Mouse (Mus musculus): ENCODE measurements around the gene Tex14. TPM values are rescaled to one million over a fixed set of nuclear protein-coding genes. Genes with fewer than 3 reads are reported as not detected.
"Not testable (repeated sequence)": the region's sequence is repeated elsewhere in the genome, so short reads cannot be mapped to it uniquely, and the experiment has no call there.

The Tex14 gene
- total RNA-seq, 2 experiments from 2014 or later, result 0.36 to 0.47 TPM

GRCm38 (mm10) chr11:87444735-87445428 is 40.0 kb downstream of the Tex14 start:
- intact Hi-C loops (cut with DNase I), result no loop called here
- DNase-seq (ENCODE audit: low spot score), result no peak

- intact Hi-C loops (cut with DNase I), result not testable (repeated sequence)
Measured at GRCm38 (mm10) chr11:87445593-87445992, 40.7 kb downstream of the Tex14 start.

GRCm38 (mm10) chr11:87446159-87446558 is 41.3 kb downstream of the Tex14 start:
- intact Hi-C loops (cut with DNase I), result no loop called here
- no peak for DNase-seq (ENCODE audit: low spot score)

More at GRCm38 (mm10) chr11:87445593-87445992, 40.7 kb downstream of the Tex14 start:
- DNase-seq (ENCODE audit: low spot score), result not testable (repeated sequence)

- intact Hi-C loops (cut with DNase I), result no loop called here
- no peak for DNase-seq (ENCODE audit: low spot score)
Measured at GRCm38 (mm10) chr11:87447429-87447828, 42.6 kb downstream of the Tex14 start.

GRCm38 (mm10) chr11:87448081-87448475 is 43.2 kb downstream of the Tex14 start:
- intact Hi-C loops (cut with DNase I), result not testable (repeated sequence)
- peak; percentile 93 for DNase-seq (ENCODE audit: low spot score)

GRCm38 (mm10) chr11:87448476-87449199 is 43.8 kb downstream of the Tex14 start:
- intact Hi-C loops (cut with DNase I); DNase-seq (ENCODE audit: low spot score): not testable (repeated sequence)

- intact Hi-C loops (cut with DNase I), result no loop called here
- no peak for DNase-seq (ENCODE audit: low spot score)
Measured at GRCm38 (mm10) chr11:87449200-87449547, 44.3 kb downstream of the Tex14 start.

GRCm38 (mm10) chr11:87449847-87450246 is 45.0 kb downstream of the Tex14 start:
- intact Hi-C loops (cut with DNase I); DNase-seq (ENCODE audit: low spot score): not testable (repeated sequence)

GRCm38 (mm10) chr11:87452779-87453178 is 47.9 kb downstream of the Tex14 start:
- intact Hi-C loops (cut with DNase I); DNase-seq (ENCODE audit: low spot score): not testable (repeated sequence)

- intact Hi-C loops (cut with DNase I), result no loop called here
- DNase-seq (ENCODE audit: low spot score), result no peak
Measured at GRCm38 (mm10) chr11:87453216-87454034, 48.6 kb downstream of the Tex14 start.

- intact Hi-C loops (cut with DNase I), result no loop called here
Measured at GRCm38 (mm10) chr11:87454035-87454690, 49.3 kb downstream of the Tex14 start.

GRCm38 (mm10) chr11:87455573-87455972 is 50.7 kb downstream of the Tex14 start:
- DNase-seq (ENCODE audit: low spot score), result no peak
- intact Hi-C loops (cut with DNase I), result no loop called here

More at GRCm38 (mm10) chr11:87454035-87454690, 49.3 kb downstream of the Tex14 start:
- no peak for DNase-seq (ENCODE audit: low spot score)

GRCm38 (mm10) chr11:87455984-87456383 is 51.1 kb downstream of the Tex14 start:
- no peak for DNase-seq (ENCODE audit: low spot score)

GRCm38 (mm10) chr11:87460566-87460965 is 55.7 kb downstream of the Tex14 start:
- no peak for DNase-seq (ENCODE audit: low spot score)
- intact Hi-C loops (cut with DNase I), result no loop called here

More at GRCm38 (mm10) chr11:87455984-87456383, 51.1 kb downstream of the Tex14 start:
- intact Hi-C loops (cut with DNase I), result no loop called here

GRCm38 (mm10) chr11:87461780-87462460 is 57.1 kb downstream of the Tex14 start:
- DNase-seq (ENCODE audit: low spot score), result peak; percentile 77
- intact Hi-C loops (cut with DNase I), result not testable (repeated sequence)

GRCm38 (mm10) chr11:87462461-87463242 is 57.8 kb downstream of the Tex14 start:
- intact Hi-C loops (cut with DNase I), result no loop called here
- no peak for DNase-seq (ENCODE audit: low spot score)

- intact Hi-C loops (cut with DNase I), result no loop called here
- no peak for DNase-seq (ENCODE audit: low spot score)
Measured at GRCm38 (mm10) chr11:87463243-87463540, 58.3 kb downstream of the Tex14 start.

- intact Hi-C loops (cut with DNase I), result not testable (repeated sequence)
Measured at GRCm38 (mm10) chr11:87463792-87464430, 59.0 kb downstream of the Tex14 start.

More at GRCm38 (mm10) chr11:87463792-87464430, 59.0 kb downstream of the Tex14 start:
- not testable (repeated sequence) for DNase-seq (ENCODE audit: low spot score)
